Mouse (Mus musculus) brain, adult 10 weeks (tissue): ENCODE results near the gene Htra3. TPM values are rescaled to one million over a fixed set of nuclear protein-coding genes. Genes with fewer than 3 reads are reported as not detected.

Experiments
- polyA plus RNA-seq: library from polyadenylated mRNA; stranded (reverse); fragments of 350-450 nt; fragmentation: Illumina TruSeq; extraction: RNeasy Lipid Tissue Mini Kit (QIAGEN cat#74804); gene quantifications from one replicate; pipeline ENCODE4 v1.2.3, GENCODE M21; 2015; ENCODE audit warnings: low read depth, low replicate concordance

Gene Htra3
- 7.9 TPM for polyA plus RNA-seq

GRCm38 (mm10) chr5:35679256-35680155 is at the start of gene Htra3:
TSS of gene Htra3 (minus strand) at chr5:35679782.

Other genes starting within 250 kb of the Htra3 start
- 0.25 TPM for gene Cpz, start 154.1 kb downstream of the Htra3 start, polyA plus RNA-seq
- gene Trmt44, start 104.7 kb downstream of the Htra3 start, polyA plus RNA-seq, result 4.0 TPM
- 25.8 TPM for gene Acox3, start 96.7 kb downstream of the Htra3 start, polyA plus RNA-seq
- 2.4 TPM for gene Sh3tc1, start 60.2 kb upstream of the Htra3 start, polyA plus RNA-seq
- gene Ablim2, start 78.1 kb upstream of the Htra3 start, polyA plus RNA-seq, result 132 TPM
- 9.2 TPM for gene Afap1, start 213.5 kb upstream of the Htra3 start, polyA plus RNA-seq